Mouse (Mus musculus): Measurements from ENCODE around the gene Itgad.

Itgad gene

DNA sequence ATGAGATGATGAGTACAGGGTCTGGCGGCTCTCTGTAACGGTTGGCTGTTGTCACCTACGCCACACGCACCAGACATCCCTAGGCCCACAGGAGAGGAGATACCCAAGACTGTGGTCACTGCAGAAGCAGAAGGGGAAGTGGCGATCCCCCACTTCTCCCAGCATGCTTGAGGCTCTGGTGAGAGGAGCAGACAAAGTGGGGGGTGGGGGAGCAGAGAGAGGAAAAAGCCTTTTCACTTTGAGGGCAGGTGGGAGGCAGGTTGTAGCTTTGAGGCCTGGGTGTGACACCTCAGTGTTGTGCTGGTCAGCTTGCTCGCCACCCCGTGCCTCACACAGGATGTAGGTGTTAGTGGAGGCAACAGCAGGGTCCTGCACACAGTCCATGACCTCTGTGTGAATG lies 25.9 kb downstream of the Itgad start:
- no peak for DNase-seq (ENCODE audit: low spot score)

- DNase-seq (ENCODE audit: low spot score), result no peak
Measured at GRCm38 (mm10) chr7:128180546-128180945, 26.4 kb downstream of the Itgad start.

GRCm38 (mm10) chr7:128181691-128182090 lies 27.5 kb downstream of the Itgad start:
- DNase-seq (ENCODE audit: low spot score), result no peak

- DNase-seq (ENCODE audit: low spot score), result no peak
Measured at GRCm38 (mm10) chr7:128201607-128202006, 47.4 kb downstream of the Itgad start.

GRCm38 (mm10) chr7:128203071-128203470 lies 48.9 kb downstream of the Itgad start:
- no peak for DNase-seq (ENCODE audit: low spot score)

- no peak for DNase-seq (ENCODE audit: low spot score)
Measured at GRCm38 (mm10) chr7:128204179-128204578, 50.0 kb downstream of the Itgad start.

DNA sequence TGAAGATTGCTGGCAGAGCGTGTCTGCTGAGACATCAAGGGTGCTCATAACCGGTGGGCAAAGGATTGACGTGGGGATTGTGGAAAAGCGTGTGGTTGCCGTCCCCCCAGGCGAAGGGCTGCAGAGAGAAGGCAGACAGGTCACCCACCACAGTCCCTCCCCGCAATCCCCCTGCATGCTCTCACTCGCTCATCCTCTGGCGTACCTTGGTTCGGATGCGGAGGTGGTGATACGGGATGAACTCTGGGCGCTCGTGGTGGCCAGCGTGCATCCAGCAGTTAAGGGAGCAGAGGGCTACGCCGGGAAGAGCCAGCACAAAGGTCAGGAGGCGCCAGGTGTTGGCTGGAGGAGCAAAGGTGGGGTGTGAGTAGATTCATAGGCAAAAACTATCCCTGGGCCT lies 51.5 kb downstream of the Itgad start:
- DNase-seq (ENCODE audit: low spot score), result no peak

GRCm38 (mm10) chr7:128206152-128206551 lies 52.0 kb downstream of the Itgad start, which contains the start of gene Cox6a2:
TSS of gene Cox6a2 (minus strand) at chr7:128206387.
- DNase-seq (ENCODE audit: low spot score), result no peak

DNA sequence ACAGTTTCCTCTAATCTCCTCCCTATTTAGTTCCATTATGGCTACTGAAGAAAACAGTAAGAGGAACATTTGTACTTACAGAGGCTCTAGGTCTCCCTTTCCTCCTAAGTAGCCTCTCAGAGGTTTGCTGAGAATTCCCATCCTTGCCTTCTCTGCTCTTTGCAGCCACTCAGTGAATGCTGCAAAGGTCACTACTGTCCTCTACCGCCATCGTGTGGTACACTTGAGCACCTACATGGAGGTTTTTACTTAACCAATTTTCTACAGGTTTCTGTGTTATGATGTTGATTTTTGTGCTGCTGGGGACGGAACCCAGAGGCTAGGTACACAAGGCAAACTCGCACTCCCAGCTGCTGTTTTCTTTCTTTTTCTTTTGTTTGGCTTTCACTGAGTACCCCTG lies 54.0 kb downstream of the Itgad start:
- peak; percentile 35 for DNase-seq (ENCODE audit: low spot score)

DNA sequence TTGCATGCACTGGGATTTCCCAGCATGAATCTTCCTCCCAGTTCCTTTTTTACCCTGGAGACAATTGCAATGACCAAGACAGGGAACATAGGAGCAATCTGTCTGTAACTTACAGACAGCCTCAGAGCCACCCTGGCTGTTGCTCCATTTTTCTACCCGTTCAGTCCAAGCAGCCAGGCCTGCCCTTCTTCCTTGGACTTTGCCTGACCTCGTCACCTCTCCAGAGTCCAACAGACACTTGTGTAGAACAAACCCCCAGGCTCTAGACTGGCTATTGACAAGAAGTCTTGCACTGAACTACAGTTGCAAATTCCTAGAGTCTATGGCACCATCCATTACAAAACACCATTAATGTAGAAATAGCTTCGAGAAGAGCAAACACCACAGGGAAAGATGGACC lies 55.6 kb downstream of the Itgad start:
- no peak for DNase-seq (ENCODE audit: low spot score)

DNA sequence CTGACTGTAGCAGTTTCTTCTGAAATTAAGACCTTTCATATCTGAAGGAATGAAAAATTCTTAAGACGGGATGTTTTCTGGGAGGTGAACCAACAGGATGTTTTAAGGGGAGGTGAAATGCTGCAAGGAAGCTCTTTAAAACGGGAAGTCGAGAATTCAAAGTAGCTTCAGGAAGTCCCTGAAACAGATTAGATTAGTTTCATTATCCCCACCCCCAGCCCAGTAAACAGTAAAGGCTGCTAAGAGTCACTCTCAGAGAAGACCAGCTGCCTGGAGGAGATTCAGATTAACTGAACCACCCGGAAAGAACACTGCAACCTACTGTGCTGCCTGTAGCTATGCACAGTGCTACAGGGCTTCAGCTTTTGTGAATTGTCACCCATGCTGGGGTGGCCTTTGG lies 65.8 kb downstream of the Itgad start:
- no peak for DNase-seq (ENCODE audit: low spot score)

DNA sequence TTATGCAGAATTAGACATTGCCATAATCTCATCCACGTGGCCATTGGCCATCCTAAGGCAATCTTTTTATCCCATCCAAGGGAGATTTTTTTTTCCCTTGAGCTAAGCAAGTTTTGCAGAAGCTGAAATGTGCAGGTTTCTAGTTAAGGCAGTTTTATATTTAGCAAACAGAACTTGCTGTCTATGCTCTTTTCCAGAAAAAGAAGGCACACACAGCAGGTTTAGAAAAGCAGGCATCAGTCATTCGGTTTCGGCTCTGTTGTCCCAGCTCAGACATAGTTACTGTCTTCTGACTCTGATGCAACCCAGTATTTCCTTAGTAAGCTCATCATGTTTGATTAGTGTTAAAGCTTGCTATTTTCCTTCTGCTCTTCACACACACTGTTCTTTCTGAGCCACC lies 66.8 kb downstream of the Itgad start:
- DNase-seq (ENCODE audit: low spot score), result no peak

DNA sequence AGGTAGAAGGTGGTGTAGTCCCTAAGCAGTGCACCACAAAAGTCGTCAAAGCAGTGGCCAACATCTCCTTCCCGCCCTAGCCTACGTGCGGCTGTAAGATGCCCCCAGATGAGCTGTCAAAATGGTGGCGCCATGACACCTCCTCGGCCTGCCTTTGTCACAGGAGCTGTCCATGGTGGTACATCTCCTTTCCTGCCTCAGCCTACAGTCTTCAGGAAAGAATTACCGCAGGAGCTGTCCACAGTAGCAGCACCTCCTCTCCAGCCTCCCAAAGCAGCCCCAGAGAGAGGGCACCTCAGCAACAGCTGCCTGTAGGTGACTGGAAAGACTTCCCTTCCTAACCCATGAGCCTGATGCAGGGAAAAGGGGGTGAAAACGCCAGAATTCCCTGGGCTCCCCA lies 77.6 kb downstream of the Itgad start:
- DNase-seq (ENCODE audit: low spot score), result no peak

- no peak for DNase-seq (ENCODE audit: low spot score)
Measured at GRCm38 (mm10) chr7:128234796-128235195, 80.6 kb downstream of the Itgad start.

- no peak for DNase-seq (ENCODE audit: low spot score)
Measured at GRCm38 (mm10) chr7:128235481-128235880, 81.3 kb downstream of the Itgad start.

GRCm38 (mm10) chr7:128236426-128236825 lies 82.2 kb downstream of the Itgad start:
- no peak for DNase-seq (ENCODE audit: low spot score)

DNA sequence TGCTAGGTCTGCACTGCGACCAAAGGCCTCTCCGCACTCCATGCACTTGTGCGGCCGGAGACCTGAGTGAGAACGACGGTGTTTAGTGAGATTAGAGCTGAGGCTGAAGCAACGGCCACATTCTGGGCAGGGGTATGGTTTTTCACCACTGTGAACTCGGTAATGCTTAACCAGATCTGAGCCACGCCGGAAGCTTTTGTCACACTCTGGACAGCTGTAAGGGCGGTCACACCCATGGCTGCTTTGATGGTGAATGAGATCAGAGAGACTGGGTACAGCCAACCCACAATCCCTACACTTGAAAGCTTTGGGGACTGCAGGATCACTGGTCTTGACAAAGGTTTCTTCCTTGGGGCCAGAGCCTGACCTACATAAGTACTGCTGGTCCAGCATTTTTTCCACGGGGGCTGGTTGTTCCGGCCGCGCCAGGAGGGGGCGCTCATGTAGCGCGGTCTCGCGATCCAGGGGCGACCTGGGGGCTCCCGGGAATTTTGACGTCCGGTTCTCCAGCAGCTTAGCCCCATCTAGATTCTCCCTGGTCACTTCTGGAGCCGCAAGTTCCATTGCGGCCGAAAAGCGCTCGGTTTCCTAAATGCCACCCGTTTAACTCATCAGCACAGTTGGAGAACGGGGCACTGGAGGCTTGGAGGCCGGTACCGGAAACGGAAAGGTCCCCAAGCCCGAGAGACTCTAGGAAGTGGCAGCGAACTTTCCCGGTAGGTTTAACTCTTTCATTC lies 82.8 kb downstream of the Itgad start, which contains the start of gene Armc5:
Armc5 (plus strand) TSS at position 487 of the 737 bp plus-strand sequence.
- peak; percentile 86 for DNase-seq (ENCODE audit: low spot score)

DNA sequence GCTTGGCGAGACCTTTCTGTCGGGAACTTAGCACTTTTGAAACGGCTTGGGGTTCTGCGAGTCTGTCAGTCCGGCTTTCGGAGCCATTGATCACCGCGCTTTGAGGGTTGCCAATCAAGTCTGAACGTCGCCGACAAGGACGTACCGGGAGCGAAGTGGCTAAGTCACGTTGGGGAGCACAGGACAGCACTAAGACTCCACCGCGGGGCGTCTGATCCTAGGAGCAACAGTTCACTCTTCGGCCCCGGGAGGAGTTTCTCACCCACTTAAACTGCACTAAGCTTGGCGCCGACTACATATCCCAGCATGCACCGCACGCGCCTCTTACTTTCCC lies 83.4 kb downstream of the Itgad start:
- no peak for DNase-seq (ENCODE audit: low spot score)

GRCm38 (mm10) chr7:128237927-128238778 lies 84.0 kb downstream of the Itgad start, which contains the start of gene 9130023H24Rik:
TSS of gene 9130023H24Rik (minus strand) at chr7:128238031.
- DNase-seq (ENCODE audit: low spot score), result peak; percentile 100

DNA sequence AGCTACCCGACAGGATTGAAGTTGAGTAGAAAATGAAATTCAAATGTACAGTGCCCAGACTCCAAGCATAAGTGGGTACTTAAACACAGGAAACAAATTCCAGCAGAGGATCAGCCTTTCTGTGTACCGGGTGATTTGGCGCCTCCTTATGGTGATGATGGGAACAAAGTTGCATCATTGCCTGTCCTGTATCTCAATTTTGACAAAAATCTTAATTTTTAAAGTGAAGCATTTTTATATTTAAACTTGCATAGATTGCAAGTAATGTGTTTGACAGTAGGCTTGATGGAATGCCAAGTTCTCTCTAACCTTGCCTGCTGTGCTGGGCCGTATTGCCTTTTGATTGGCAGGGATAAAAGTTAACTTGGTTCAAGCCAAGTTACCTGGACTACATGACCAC lies 84.8 kb downstream of the Itgad start:
- no peak for DNase-seq (ENCODE audit: low spot score)

GRCm38 (mm10) chr7:128240131-128240784 lies 86.1 kb downstream of the Itgad start:
- DNase-seq (ENCODE audit: low spot score), result no peak

DNA sequence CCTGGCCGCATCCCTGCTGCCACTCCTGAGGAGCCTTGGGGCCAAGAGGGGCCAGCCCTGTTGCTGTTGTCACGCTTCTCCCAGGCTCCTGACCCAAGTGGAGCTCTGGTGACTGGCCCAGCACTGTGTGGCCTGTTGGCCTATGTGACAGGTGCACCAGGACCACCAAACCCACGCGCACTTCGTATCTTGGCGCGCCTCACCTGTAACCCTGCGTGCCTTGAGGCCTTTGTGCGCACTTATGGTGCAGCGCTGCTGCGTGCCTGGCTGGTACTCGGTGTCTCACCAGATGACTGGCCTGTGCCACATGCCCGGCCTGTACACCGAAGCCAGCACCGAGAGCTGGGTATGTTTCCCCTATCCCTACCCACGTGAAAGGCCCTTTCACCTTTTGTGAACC lies 88.2 kb downstream of the Itgad start:
- no peak for DNase-seq (ENCODE audit: low spot score)

GRCm38 (mm10) chr7:128243921-128244320 lies 89.7 kb downstream of the Itgad start:
- DNase-seq (ENCODE audit: low spot score), result no peak

Data from ovary, postnatal 36 days (tissue).